Mouse (Mus musculus): ENCODE measurements around the gene Arid4a.

The Arid4a gene

GRCm38 (mm10) chr12:71015363-71016210, at the start of gene Arid4a:
TSS of gene Arid4a (plus strand) at chr12:71015990.
- peak; percentile 94 to 95 for DNase-seq

GRCm38 (mm10) chr12:70967581-70967980, 48.2 kb upstream of the Arid4a start:
- no peak for DNase-seq

GRCm38 (mm10) chr12:70968141-70968790, 47.5 kb upstream of the Arid4a start:
- DNase-seq = peak; percentile 88 to 89

- DNase-seq = peak; percentile 93 to 94
These were observed 46.9 kb upstream of the Arid4a start for GRCm38 (mm10) chr12:70968791-70969307.

GRCm38 (mm10) chr12:70969485-70970184, 46.2 kb upstream of the Arid4a start:
- DNase-seq = peak; percentile 68 to 69

- no peak for DNase-seq
These were observed 42.0 kb upstream of the Arid4a start for GRCm38 (mm10) chr12:70973831-70974230.

GRCm38 (mm10) chr12:70974441-70975266, 41.1 kb upstream of the Arid4a start, which contains the start of gene Psma3:
TSS of gene Psma3 (plus strand) at chr12:70974621.
- DNase-seq = peak; percentile 86 to 87

GRCm38 (mm10) chr12:70975406-70975805, 40.4 kb upstream of the Arid4a start:
- DNase-seq = peak; percentile 23 to 24

GRCm38 (mm10) chr12:70975891-70976290, 39.9 kb upstream of the Arid4a start:
- no peak for DNase-seq

- no peak for DNase-seq
These were observed 37.4 kb upstream of the Arid4a start for GRCm38 (mm10) chr12:70978345-70978744.

GRCm38 (mm10) chr12:70984855-70985550, 30.8 kb upstream of the Arid4a start:
- DNase-seq = no peak

GRCm38 (mm10) chr12:70997225-70997624, 18.6 kb upstream of the Arid4a start:
- no peak for DNase-seq

- peak; percentile 32 to 45 for DNase-seq
These were observed 16.3 kb upstream of the Arid4a start for GRCm38 (mm10) chr12:70999423-70999903.

GRCm38 (mm10) chr12:71000344-71000743, 15.4 kb upstream of the Arid4a start:
- DNase-seq = no peak

GRCm38 (mm10) chr12:71001456-71001855, 14.3 kb upstream of the Arid4a start:
- no peak for DNase-seq

- DNase-seq = no peak
These were observed 11.9 kb upstream of the Arid4a start for GRCm38 (mm10) chr12:71003760-71004426.

- DNase-seq = no peak
These were observed 9.6 kb upstream of the Arid4a start for GRCm38 (mm10) chr12:71006141-71006540.

- DNase-seq = no peak
These were observed 8.9 kb upstream of the Arid4a start for GRCm38 (mm10) chr12:71006901-71007300.

GRCm38 (mm10) chr12:71009769-71010168, 6.0 kb upstream of the Arid4a start:
- DNase-seq = no peak

- no peak for DNase-seq
These were observed 886 bp upstream of the Arid4a start for GRCm38 (mm10) chr12:71014845-71015362.

GRCm38 (mm10) chr12:71016211-71016502, 367 bp downstream of the Arid4a start:
- no peak for DNase-seq
